Mouse (Mus musculus) G1E (cell line): ENCODE results near the gene Arrb2. TPM values are rescaled to one million over a fixed set of nuclear protein-coding genes. Genes with fewer than 3 reads are reported as not detected.

Experiments used
- ATAC-seq: 2 replicates; pipeline ENCODE4 v1.8.0; 2016; ENCODE audit warnings: mild to moderate bottlenecking; ENCODE audit not compliant: insufficient number of reproducible peaks, poor library complexity, low FRiP score, severe bottlenecking; ENCODE audit errors: extremely low read depth
- DNase-seq: peaks from one replicate; pipeline ENCODE4 v3.0.0; 2012; ENCODE audit warnings: low spot score
- H3K27me3 ChIP-seq: 2 replicates; pipeline ENCODE4 v1.6.1; 2012; ENCODE audit warnings: mild to moderate bottlenecking, low read length, inconsistent platforms; ENCODE audit not compliant: insufficient read depth
- H3K36me3 ChIP-seq: replicated peaks from 2 replicates; pipeline ENCODE3; 2012; ENCODE audit warnings: mild to moderate bottlenecking, inconsistent platforms
- H3K4me1 ChIP-seq: 2 replicates; pipeline ENCODE4 v1.6.1; 2012; ENCODE audit warnings: low read depth, low read length, inconsistent platforms, mixed read lengths; ENCODE audit not compliant: insufficient read depth
- H3K4me3 ChIP-seq: 2 replicates; pipeline ENCODE4 v1.5.1; 2012; ENCODE audit warnings: low read depth, mild to moderate bottlenecking, inconsistent platforms, low read length, moderate library complexity, mixed read lengths
- H3K9me3 ChIP-seq: replicated peaks from 2 replicates; pipeline ENCODE4 v1.6.1; 2012; ENCODE audit warnings: inconsistent platforms
- CTCF ChIP-seq: IDR thresholded peaks from 2 replicates; pipeline ENCODE4 v1.5.1; 2012; ENCODE audit warnings: low read depth, low read length, inconsistent platforms, mixed read lengths
- GATA1 ChIP-seq: IDR thresholded peaks from 2 replicates; pipeline ENCODE4 v1.6.1; 2012; ENCODE audit warnings: borderline replicate concordance, low read length, inconsistent platforms, mixed read lengths
- GATA2 ChIP-seq: IDR thresholded peaks from 2 replicates; pipeline ENCODE4 v1.6.1; 2012; ENCODE audit warnings: low read depth, low read length, inconsistent platforms, borderline replicate concordance
- POLR2AphosphoS5 ChIP-seq: IDR thresholded peaks from 2 replicates; pipeline ENCODE4 v1.6.1; 2012; ENCODE audit warnings: low read depth, low read length, inconsistent platforms; ENCODE audit not compliant: insufficient replicate concordance
- TAL1 ChIP-seq: conservative IDR thresholded peaks from 2 replicates; pipeline ENCODE4 v1.6.1; 2012; ENCODE audit warnings: low read depth, low read length, inconsistent platforms, mixed read lengths
- polyA plus RNA-seq: library from polyadenylated mRNA; stranded (reverse); fragments of >175 nt; gene quantifications from 2 replicates; pipeline ENCODE4 v1.2.3, GENCODE M21; 2012
- total RNA-seq, 2 experiments: library from RNA; stranded (forward) in 1 of 2; stranded (reverse) in 1 of 2; fragments of 200-1000 nt in 1 of 2; fragments of >200 nt in 1 of 2; fragmentation: Nextera tagmentation in 1 of 2; gene quantifications; 2 replicates each; pipeline ENCODE4 v1.2.3; 2014 to 2017

Arrb2 gene
- total and polyA plus RNA-seq, 3 experiments, result 69.3 to 349 (median 97.1) TPM

DNA sequence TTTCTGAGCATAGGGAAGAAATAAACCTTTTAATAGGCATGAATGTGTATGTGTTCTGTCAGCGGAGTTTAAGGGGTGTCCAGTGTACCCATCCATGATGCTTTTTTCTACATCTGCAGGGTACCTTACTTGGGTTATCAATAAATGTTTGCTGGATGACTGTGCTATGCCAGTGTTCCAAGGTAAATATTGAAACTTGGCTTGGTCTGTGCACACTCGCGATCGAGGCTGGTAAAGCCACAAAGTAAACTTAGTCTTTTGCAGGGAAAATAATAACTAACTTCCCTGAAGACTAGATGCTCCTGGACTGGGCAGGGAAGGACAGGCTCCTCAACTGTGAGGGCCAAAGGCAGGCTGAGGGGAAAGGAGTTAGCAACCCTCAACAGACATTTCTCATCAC lies 8.2 kb downstream of the Arrb2 start:
- Histone ChIP-seq H3K36me3 (peaks cover 70% of the 10 kb centered on the region), H3K4me3 (no peak overlapping the region), H3K9me3 (no peaks in the 10 kb centered on the region), H3K27me3 (no peaks in the 10 kb centered on the region; the same call in 1 of the 2 replicates), H3K4me1 (peaks cover 27% of the 10 kb centered on the region)
- ATAC-seq (no peak), DNase-seq (no peak)
- TF ChIP-seq POLR2AphosphoS5, result no peak
- no peak for TF ChIP-seq TAL1

DNA sequence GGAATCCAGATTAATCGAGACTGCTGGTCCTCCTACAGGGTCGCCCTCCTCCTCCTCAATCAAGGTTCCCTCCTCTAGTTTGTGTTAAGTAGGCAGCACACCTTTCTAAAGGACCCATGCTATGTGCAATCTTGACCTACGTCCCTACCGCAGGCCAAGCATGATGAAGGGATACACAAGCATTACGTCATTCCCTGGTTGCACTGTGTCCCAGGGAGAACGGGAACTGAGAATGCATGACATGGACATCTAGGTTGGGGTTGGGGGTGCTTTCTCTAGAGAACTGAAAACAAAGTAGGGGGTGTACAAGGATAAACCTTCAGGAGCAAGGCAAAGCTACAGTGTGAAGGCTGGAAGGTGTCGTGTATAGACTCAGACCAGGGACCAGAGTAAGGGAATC lies 9.4 kb downstream of the Arrb2 start:
- ATAC-seq, result no peak
- no peak overlapping the region for H3K4me3 ChIP-seq
- DNase-seq, result no peak
- H3K27me3 ChIP-seq, result peaks cover 3% of the 10 kb centered on the region; the same call in 1 of the 2 replicates
- H3K9me3 ChIP-seq, result no peaks in the 10 kb centered on the region
- TF ChIP-seq TAL1 (no peak), CTCF (no peak), GATA1 (no peak), GATA2 (no peak), POLR2AphosphoS5 (no peak)
- peaks cover 57% of the 10 kb centered on the region for H3K36me3 ChIP-seq
- peaks cover 23% of the 10 kb centered on the region for H3K4me1 ChIP-seq

DNA sequence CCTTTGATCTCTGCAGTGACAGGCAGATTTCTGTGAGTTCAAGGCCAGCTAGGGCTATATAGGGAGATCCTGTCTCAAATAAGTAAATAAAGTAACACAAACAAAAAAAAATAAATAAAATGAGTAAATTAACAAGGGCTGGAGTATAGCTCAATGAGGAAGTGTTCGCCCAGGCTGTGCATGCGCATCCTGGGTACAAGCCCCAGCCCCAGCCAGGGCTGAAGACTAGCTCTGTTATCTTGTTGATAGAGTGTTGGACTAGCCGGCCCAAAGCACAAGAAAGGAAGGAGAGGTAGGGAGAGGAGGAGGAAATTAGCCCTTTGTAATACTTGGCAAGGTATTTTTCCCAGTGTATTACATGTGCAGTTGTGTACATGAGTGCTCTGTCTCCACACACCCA lies 11.5 kb downstream of the Arrb2 start:
- Histone ChIP-seq H3K36me3 (peaks cover 36% of the 10 kb centered on the region), H3K27me3 (peaks cover 6% of the 10 kb centered on the region; the same call in 1 of the 2 replicates), H3K4me1 (peaks cover 12% of the 10 kb centered on the region), H3K4me3 (no peak overlapping the region), H3K9me3 (no peaks in the 10 kb centered on the region)
- TF ChIP-seq TAL1 (no peak), POLR2AphosphoS5 (no peak), CTCF (no peak), GATA2 (no peak), GATA1 (no peak)
- DNase-seq (no peak), ATAC-seq (no peak)

DNA sequence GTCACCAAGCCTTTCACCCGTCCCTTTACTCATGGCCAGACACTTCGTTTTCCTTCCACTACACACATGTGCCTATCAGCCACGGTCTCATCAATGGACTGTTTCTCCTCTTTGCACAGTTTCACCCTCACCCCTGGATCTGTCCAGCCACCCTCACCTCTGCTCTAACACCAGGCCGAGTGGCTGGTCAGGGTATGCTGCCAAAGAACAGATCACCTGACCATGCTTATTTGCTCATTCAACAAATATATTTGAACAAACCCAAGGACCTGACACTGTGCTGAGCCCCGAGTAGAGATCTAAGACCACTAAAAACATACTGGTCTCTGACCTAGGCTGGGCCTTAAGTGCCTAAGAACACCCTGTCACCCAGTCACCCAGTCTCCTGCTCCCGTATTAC lies 12.2 kb downstream of the Arrb2 start:
- DNase-seq (no peak), ATAC-seq (no peak)
- Histone ChIP-seq H3K4me1 (peaks cover 12% of the 10 kb centered on the region), H3K9me3 (no peaks in the 10 kb centered on the region), H3K36me3 (peaks cover 29% of the 10 kb centered on the region), H3K4me3 (no peak overlapping the region), H3K27me3 (peaks cover 6% of the 10 kb centered on the region; the same call in 1 of the 2 replicates)
- no peak for TF ChIP-seq TAL1
- no peak for TF ChIP-seq GATA1
- no peak for TF ChIP-seq CTCF
- no peak for TF ChIP-seq GATA2
- TF ChIP-seq POLR2AphosphoS5, result no peak

DNA sequence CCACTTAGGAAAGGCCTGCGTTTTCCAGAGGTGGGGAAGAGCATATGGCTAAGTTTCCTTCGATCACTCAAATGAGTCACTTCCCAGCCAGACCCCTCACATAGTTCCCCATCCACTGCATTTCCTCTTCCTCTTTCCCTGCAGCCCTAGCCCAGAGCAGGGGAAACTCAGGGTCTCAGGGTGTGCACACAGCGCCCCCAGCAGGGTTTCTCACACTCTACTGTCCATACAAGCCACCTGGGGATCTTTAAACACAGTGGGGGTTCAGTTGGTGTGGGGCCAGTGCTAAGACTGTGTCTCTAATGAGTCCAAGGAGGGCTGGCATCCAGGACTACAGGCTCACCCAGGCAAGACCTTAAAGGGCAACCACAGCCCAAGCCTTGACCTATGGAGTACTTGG lies 14.3 kb downstream of the Arrb2 start:
- TF ChIP-seq GATA1, result no peak
- no peak for TF ChIP-seq TAL1
- no peak for TF ChIP-seq POLR2AphosphoS5
- no peak for TF ChIP-seq GATA2
- H3K36me3 ChIP-seq, result peaks cover 11% of the 10 kb centered on the region
- H3K4me3 ChIP-seq, result no peak overlapping the region
- H3K27me3 ChIP-seq, result peaks cover 6% of the 10 kb centered on the region; the same call in 1 of the 2 replicates
- no peaks in the 10 kb centered on the region for H3K9me3 ChIP-seq
- DNase-seq (no peak), ATAC-seq (no peak)
- H3K4me1 ChIP-seq, result peaks cover 31% of the 10 kb centered on the region

DNA sequence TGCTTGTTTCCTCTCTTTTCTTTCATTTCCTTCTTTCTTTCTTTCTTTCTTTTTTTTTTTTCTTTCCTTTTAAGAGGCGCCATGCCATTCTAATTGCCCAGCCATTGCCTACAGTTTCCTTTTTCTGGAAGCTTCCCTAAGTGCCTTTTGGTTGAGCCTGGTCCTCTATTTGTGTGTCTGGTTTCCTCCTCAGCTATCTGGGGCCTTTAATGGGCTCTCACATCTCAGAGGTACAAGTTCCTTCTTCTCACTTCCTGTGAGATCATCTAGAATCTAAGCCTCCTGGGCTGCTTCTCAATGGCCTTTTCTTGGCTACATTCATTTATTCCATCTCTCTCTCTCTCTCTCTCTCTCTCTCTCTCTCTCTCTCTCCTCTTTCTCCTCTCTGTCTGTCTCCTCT lies 14.9 kb downstream of the Arrb2 start:
- TF ChIP-seq GATA1, result no peak
- TF ChIP-seq CTCF, result no peak
- TF ChIP-seq GATA2, result no peak
- TF ChIP-seq POLR2AphosphoS5, result no peak
- no peak for TF ChIP-seq TAL1
- no peak overlapping the region for H3K4me3 ChIP-seq
- ATAC-seq (no peak), DNase-seq (no peak)
- peaks cover 35% of the 10 kb centered on the region for H3K4me1 ChIP-seq
- no peaks in the 10 kb centered on the region for H3K9me3 ChIP-seq
- peaks cover 5% of the 10 kb centered on the region for H3K36me3 ChIP-seq
- H3K27me3 ChIP-seq, result peaks cover 6% of the 10 kb centered on the region; the same call in 1 of the 2 replicates

DNA sequence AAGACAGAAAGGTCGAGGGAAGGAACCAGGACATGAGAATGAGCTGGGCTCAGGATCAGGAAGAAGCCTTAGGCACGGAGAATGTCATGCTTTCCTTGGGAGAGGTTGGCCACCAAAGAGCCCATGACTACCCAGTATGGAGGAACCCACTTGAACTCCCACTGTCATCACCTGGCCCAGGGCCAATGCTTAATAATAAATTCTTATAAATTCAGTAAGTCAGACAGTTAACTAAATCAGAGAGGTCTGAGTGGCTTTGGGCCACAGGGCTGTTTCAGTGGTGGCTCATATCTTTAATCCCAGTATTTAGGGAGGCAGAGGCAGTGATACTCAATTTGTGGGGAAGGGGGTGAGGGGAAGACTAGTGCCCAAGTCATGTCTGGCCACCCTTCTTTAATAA lies 18.5 kb downstream of the Arrb2 start:
- Histone ChIP-seq H3K27me3 (peaks cover 6% of the 10 kb centered on the region; the same call in 1 of the 2 replicates), H3K4me3 (no peak overlapping the region), H3K9me3 (no peaks in the 10 kb centered on the region), H3K4me1 (peaks cover 50% of the 10 kb centered on the region), H3K36me3 (peaks cover 24% of the 10 kb centered on the region)
- TF ChIP-seq GATA2 (no peak), POLR2AphosphoS5 (no peak), TAL1 (no peak), CTCF (no peak), GATA1 (no peak)
- DNase-seq (no peak), ATAC-seq (no peak)
